8 mouse cellular contexts compared by ENCODE assay signal in genomic region chr10:122096462-122096979, GRCm38 (mm10). TPM values are rescaled to one million over a fixed set of nuclear protein-coding genes. Genes with fewer than 3 reads are reported as not detected.
DNase-seq lines count a peak whose midpoint lies in the region; ATAC-seq and TF ChIP-seq lines count a peak whose summit lies in the region.

No protein-coding gene starts in this region.

- no peak for DNase-seq in kidney, adult 18-20 months
- DNase-seq in MEL (ENCODE audit: low read depth, low spot score): peak; percentile 70
- DNase-seq in spleen, postnatal 14 days (ENCODE audit: low spot score in 2 of 2): no peak
- DNase-seq in adrenal gland, adult 8-10 months: no peak

- H3K27ac ChIP-seq in kidney, embryonic 15.5 days: peak overlapping the region; percentile 94
- no peak overlapping the region for H3K27ac ChIP-seq in MEL (ENCODE audit: control insufficient read depth, low read depth, low read length)
- peak overlapping the region; percentile 94 for H3K27ac ChIP-seq in embryonic facial prominence, embryonic 13.5 days
- H3K27ac ChIP-seq in intestine, embryonic 16.5 days (ENCODE audit: low read length): peak overlapping the region; percentile 97
- peak overlapping the region; percentile 89 for H3K27ac ChIP-seq in midbrain, embryonic 15.5 days

- under 1% methylated on average over 44 of the region's 48 CpGs for WGBS in kidney, embryonic 15.5 days
- WGBS in embryonic facial prominence, embryonic 13.5 days: under 1% methylated on average over 40 of the region's 48 CpGs
- WGBS in intestine, embryonic 16.5 days: under 1% methylated on average over 43 of the region's 48 CpGs
- 0% methylated on average over 31 of the region's 48 CpGs for WGBS in midbrain, embryonic 15.5 days

- H3K4me1 ChIP-seq in kidney, embryonic 15.5 days: peaks cover 9% of the 10 kb centered on the region
- H3K4me1 ChIP-seq in MEL (ENCODE audit: control insufficient read depth in 1 of 2, insufficient read depth in 2 of 2, low read length in 2 of 2): peaks cover 3 to 4% of the 10 kb centered on the region in 2 experiments
- H3K4me1 ChIP-seq in embryonic facial prominence, embryonic 13.5 days: peaks cover 9% of the 10 kb centered on the region
- peaks cover 5% of the 10 kb centered on the region for H3K4me1 ChIP-seq in intestine, embryonic 16.5 days (ENCODE audit: control insufficient read depth, insufficient read depth, low read length)
- H3K4me1 ChIP-seq in midbrain, embryonic 15.5 days: peaks cover 14% of the 10 kb centered on the region

- H3K9ac ChIP-seq in kidney, embryonic 15.5 days: peak overlapping the region; percentile 76
- H3K9ac ChIP-seq in MEL (ENCODE audit: control insufficient read depth, low read depth, low read length, poor library complexity, severe bottlenecking): peak overlapping the region; percentile 76
- H3K9ac ChIP-seq in embryonic facial prominence, embryonic 13.5 days: peak overlapping the region; percentile 90
- H3K9ac ChIP-seq in intestine, embryonic 16.5 days (ENCODE audit: low read depth, low read length): peak overlapping the region; percentile 93
- H3K9ac ChIP-seq in midbrain, embryonic 15.5 days: peak overlapping the region; percentile 81

- H3K4me2 ChIP-seq in kidney, embryonic 15.5 days: peak overlapping the region; percentile 71
- peak overlapping the region; percentile 71 for H3K4me2 ChIP-seq in embryonic facial prominence, embryonic 13.5 days
- H3K4me2 ChIP-seq in intestine, embryonic 16.5 days (ENCODE audit: low read depth, low read length): peak overlapping the region; percentile 78
- peak overlapping the region; percentile 85 for H3K4me2 ChIP-seq in midbrain, embryonic 15.5 days

- TF ChIP-seq POLR2A in MEL (IDR thresholded peaks at IDR 0.05; ENCODE audit: control insufficient read depth in 1 of 2, insufficient read depth in 1 of 2, low read depth in 1 of 2, low read length in 2 of 2, poor library complexity in 1 of 2): no peak

- peaks cover 19% of the 10 kb centered on the region; the same call in 1 of the 2 replicates for H3K36me3 ChIP-seq in kidney, embryonic 15.5 days
- H3K36me3 ChIP-seq in MEL (ENCODE audit: control insufficient read depth in 1 of 2, insufficient read depth in 2 of 2, low read length in 2 of 2): peaks cover 2 to 8% of the 10 kb centered on the region in 2 experiments; a peak in 3 of 4 replicates
- peaks cover 11% of the 10 kb centered on the region; the same call in 1 of the 2 replicates for H3K36me3 ChIP-seq in embryonic facial prominence, embryonic 13.5 days
- no peaks in the 10 kb centered on the region for H3K36me3 ChIP-seq in intestine, embryonic 16.5 days (ENCODE audit: control insufficient read depth, insufficient read depth, low read length)
- H3K36me3 ChIP-seq in midbrain, embryonic 15.5 days (replicated peaks): no peaks in the 10 kb centered on the region

- TF ChIP-seq EP300 in MEL (IDR thresholded peaks at IDR 0.05; ENCODE audit: low read depth in 1 of 2, low read length in 2 of 2): no peak

- peak; percentile 78 for ATAC-seq in kidney, embryonic 15.5 days (replicated peaks; ENCODE audit: low FRiP score)
- peak; percentile 60 for ATAC-seq in embryonic facial prominence, embryonic 13.5 days (ENCODE audit: insufficient number of reproducible peaks, insufficient read depth, low FRiP score, low TSS enrichment, low read depth)
- peak; percentile 82 for ATAC-seq in intestine, embryonic 16.5 days
- peak; percentile 82 for ATAC-seq in midbrain, embryonic 15.5 days (replicated peaks)

- TF ChIP-seq CTCF in MEL (IDR thresholded peaks at IDR 0.05 in 2 of 3, conservative IDR thresholded peaks at IDR 0.05 in 1 of 3; ENCODE audit: control insufficient read depth in 1 of 3, insufficient read depth in 1 of 3, low read depth in 2 of 3, low read length in 3 of 3, poor library complexity in 1 of 3, severe bottlenecking in 1 of 3): no peak

- H3K4me3 ChIP-seq in kidney, embryonic 15.5 days (replicated peaks): peak overlapping the region; percentile 64
- H3K4me3 ChIP-seq in MEL (ENCODE audit: control insufficient read depth in 1 of 2, insufficient read depth in 1 of 2, low read depth in 2 of 2, low read length in 2 of 2): peak overlapping the region; percentile 84 to 86
- H3K4me3 ChIP-seq in embryonic facial prominence, embryonic 13.5 days: peak overlapping the region; percentile 78
- peak overlapping the region; percentile 80 for H3K4me3 ChIP-seq in intestine, embryonic 16.5 days (ENCODE audit: low read length)
- peak overlapping the region; percentile 76 for H3K4me3 ChIP-seq in midbrain, embryonic 15.5 days

- H3K27me3 ChIP-seq in kidney, embryonic 15.5 days: no peaks in the 10 kb centered on the region
- H3K27me3 ChIP-seq in MEL (ENCODE audit: control insufficient read depth in 1 of 2, insufficient read depth in 2 of 2, low read length in 2 of 2): no peaks in the 10 kb centered on the region
- no peaks in the 10 kb centered on the region for H3K27me3 ChIP-seq in embryonic facial prominence, embryonic 13.5 days
- no peaks in the 10 kb centered on the region for H3K27me3 ChIP-seq in intestine, embryonic 16.5 days (replicated peaks; ENCODE audit: control insufficient read depth, insufficient read depth, low read length)
- no peaks in the 10 kb centered on the region for H3K27me3 ChIP-seq in midbrain, embryonic 15.5 days (replicated peaks)

- H3K9me3 ChIP-seq in kidney, embryonic 15.5 days (replicated peaks): no peaks in the 10 kb centered on the region
- H3K9me3 ChIP-seq in MEL (replicated peaks; ENCODE audit: insufficient read depth, low read length): no peaks in the 10 kb centered on the region
- H3K9me3 ChIP-seq in embryonic facial prominence, embryonic 13.5 days: no peaks in the 10 kb centered on the region
- H3K9me3 ChIP-seq in intestine, embryonic 16.5 days (ENCODE audit: control insufficient read depth, low read length): no peaks in the 10 kb centered on the region
- no peaks in the 10 kb centered on the region for H3K9me3 ChIP-seq in midbrain, embryonic 15.5 days

- TF ChIP-seq RAD21 in MEL (IDR thresholded peaks at IDR 0.05; ENCODE audit: low read depth, low read length): no peak

- H3K79me2 ChIP-seq in MEL (ENCODE audit: control insufficient read depth, insufficient read depth, low read length, poor library complexity): peaks cover 2% of the 10 kb centered on the region

TF ChIP-seq in MEL, 35 proteins besides CTCF, POLR2A, EP300 and RAD21:
- 0 out of 4 replicates have a peak, but pooled peaks of 1 of the 2 experiments have one; percentile 31 for TF ChIP-seq USF2 (IDR thresholded peaks at IDR 0.05; ENCODE audit: borderline replicate concordance in 1 of 2, insufficient read depth in 1 of 2, low read depth in 1 of 2, low read length in 2 of 2)
- no peak for TF ChIP-seq RCOR1 (IDR thresholded peaks at IDR 0.05; ENCODE audit: low read depth, low read length)
- TF ChIP-seq MAZ (IDR thresholded peaks at IDR 0.05; ENCODE audit: low read depth, low read length): no peak
- peak; percentile 31; the same call in 1 of the 2 replicates for TF ChIP-seq MXI1 (IDR thresholded peaks at IDR 0.05; ENCODE audit: low read depth, low read length)
- peak; percentile 66 for TF ChIP-seq ZNF384 (IDR thresholded peaks at IDR 0.05; ENCODE audit: low read depth, low read length)
- peak; percentile 57 for TF ChIP-seq MAX (IDR thresholded peaks at IDR 0.05; ENCODE audit: low read length)
- peak; percentile 86 for TF ChIP-seq USF1 (IDR thresholded peaks at IDR 0.05; ENCODE audit: low read depth, low read length)
- peak; percentile 12; the same call in 1 of the 2 replicates for TF ChIP-seq HCFC1 (IDR thresholded peaks at IDR 0.05; ENCODE audit: low read depth, low read length)
- TF ChIP-seq NRF1 (IDR thresholded peaks at IDR 0.05; ENCODE audit: insufficient read depth, low read depth, low read length, poor library complexity, severe bottlenecking): 0 out of 2 replicates have a peak, but pooled peaks have one; percentile 14
- peak; percentile 62; the same call in 1 of the 2 replicates for TF ChIP-seq MYC (IDR thresholded peaks at IDR 0.05; ENCODE audit: low read depth, low read length)
- TF ChIP-seq GABPA (IDR thresholded peaks at IDR 0.05; ENCODE audit: low read depth, low read length): no peak

RNA-seq across cellular contexts. Expression of gene Rxylt1, which starts 0.7 kb away (rescaled TPM):
- 50.7 and 51.5 TPM in 2 replicates for polyA plus RNA-seq in kidney, embryonic 15.5 days (2015; fragmentation: Nextera tagmentation; extraction: Ambion mirVana)
- 24.3 and 30.6 TPM in 2 replicates for total RNA-seq in MEL (2012; rRNA removed)
- polyA plus RNA-seq in MEL (2012; ENCODE audit: insufficient read depth in 1 of 2, insufficient read length in 2 of 2, low read depth in 1 of 2, low replicate concordance in 2 of 2, missing spikeins in 1 of 2): 10 to 100 TPM in 1 of 2 experiments, not detected in 1; 26.1 TPM
- polyA plus RNA-seq in embryonic facial prominence, embryonic 13.5 days (2015; fragmentation: Nextera tagmentation; extraction: Ambion mirVana): 56.5 and 57.4 TPM in 2 replicates
- polyA plus RNA-seq in intestine, embryonic 16.5 days (2015; fragmentation: Nextera tagmentation; extraction: Ambion mirVana): 43.8 and 49.5 TPM in 2 replicates
- polyA plus RNA-seq in midbrain, embryonic 15.5 days (2015; fragmentation: Nextera tagmentation; extraction: Ambion mirVana): 38.0 and 38.4 TPM in 2 replicates
- 10 to 100 TPM; 36.7 to 50.4 (median 48.6) TPM for total RNA-seq in adrenal gland, adult 8-10 months (2022)

RNA-seq across cellular contexts. Expression of gene Srgap1, which starts 49.4 kb away (rescaled TPM):
- polyA plus RNA-seq in kidney, embryonic 15.5 days (2015; fragmentation: Nextera tagmentation; extraction: Ambion mirVana): 15.7 and 16.4 TPM in 2 replicates
- total RNA-seq in MEL (2012; rRNA removed): not detected in 2 replicates
- polyA plus RNA-seq in MEL (2012; ENCODE audit: insufficient read depth in 1 of 2, insufficient read length in 2 of 2, low read depth in 1 of 2, low replicate concordance in 2 of 2, missing spikeins in 1 of 2): not detected
- 16.3 and 17.4 TPM in 2 replicates for polyA plus RNA-seq in embryonic facial prominence, embryonic 13.5 days (2015; fragmentation: Nextera tagmentation; extraction: Ambion mirVana)
- 3.7 and 4.7 TPM in 2 replicates for polyA plus RNA-seq in intestine, embryonic 16.5 days (2015; fragmentation: Nextera tagmentation; extraction: Ambion mirVana)
- polyA plus RNA-seq in midbrain, embryonic 15.5 days (2015; fragmentation: Nextera tagmentation; extraction: Ambion mirVana): 41.1 and 41.8 TPM in 2 replicates
- total RNA-seq in adrenal gland, adult 8-10 months (2022): 1 to 10 TPM; 1.2 to 2.0 (median 1.6) TPM
